ENCODE assay signal across 23 mouse cellular contexts in genomic region chr5:113609891-113610290, GRCm38 (mm10). TPM values are rescaled to one million over a fixed set of nuclear protein-coding genes. Genes with fewer than 3 reads are reported as not detected.
DNase-seq lines count a peak whose midpoint lies in the region; ATAC-seq and TF ChIP-seq lines count a peak whose summit lies in the region.
"Had no signal": no experiment of that assay in that cellular context is flagged by ENCODE, and none has a peak within 500 bp of the region (broad histone marks: within the 10 kb centered on the region; RNA-seq: fewer than 3 reads in every experiment).

No protein-coding gene starts in this region.

- no peaks in the 10 kb centered on the region for H3K9me3 ChIP-seq in lung, embryonic 15.5 days
- H3K9me3 ChIP-seq in midbrain, embryonic 12.5 days: no peaks in the 10 kb centered on the region
- no peaks in the 10 kb centered on the region for H3K9me3 ChIP-seq in midbrain, postnatal 0 days (ENCODE audit: low read length)
- H3K9me3 ChIP-seq: embryonic facial prominence, embryonic 10.5 days; embryonic facial prominence, embryonic 12.5 days; forebrain, embryonic 13.5 days; forebrain, embryonic 15.5 days had no signal

- 0 out of 2 replicates have a peak overlapping the region, but pooled peaks have one; percentile 85 for H3K27ac ChIP-seq in lung, embryonic 15.5 days
- 0 out of 2 replicates have a peak overlapping the region, but pooled peaks have one; percentile 15 for H3K27ac ChIP-seq in midbrain, embryonic 12.5 days (replicated peaks)
- H3K27ac ChIP-seq in midbrain, postnatal 0 days (ENCODE audit: low read depth, low read length): no peak overlapping the region
- H3K27ac ChIP-seq: embryonic facial prominence, embryonic 12.5 days; forebrain, embryonic 13.5 days; forebrain, embryonic 15.5 days had no signal

- TF ChIP-seq CTCF in midbrain, postnatal 0 days (IDR thresholded peaks at IDR 0.05): no peak

- peaks cover 58% of the 10 kb centered on the region for H3K4me1 ChIP-seq in lung, embryonic 15.5 days
- H3K4me1 ChIP-seq in midbrain, embryonic 12.5 days: peaks cover 9% of the 10 kb centered on the region; the same call in 1 of the 2 replicates
- no peaks in the 10 kb centered on the region for H3K4me1 ChIP-seq in midbrain, postnatal 0 days (ENCODE audit: insufficient read depth, low read length)

- no peak overlapping the region for H3K4me2 ChIP-seq in lung, embryonic 15.5 days
- H3K4me2 ChIP-seq in midbrain, embryonic 12.5 days (replicated peaks): no peak overlapping the region
- no peak overlapping the region for H3K4me2 ChIP-seq in midbrain, postnatal 0 days (ENCODE audit: low read depth, low read length, poor library complexity, severe bottlenecking)
- H3K4me2 ChIP-seq: embryonic facial prominence, embryonic 12.5 days; forebrain, embryonic 13.5 days; forebrain, embryonic 15.5 days had no signal

- H3K9ac ChIP-seq in lung, embryonic 15.5 days: no peak overlapping the region
- H3K9ac ChIP-seq in midbrain, embryonic 12.5 days (replicated peaks): 0 out of 2 replicates have a peak overlapping the region, but pooled peaks have one; percentile 11
- no peak overlapping the region for H3K9ac ChIP-seq in midbrain, postnatal 0 days (replicated peaks; ENCODE audit: low read length, poor library complexity, severe bottlenecking)
- H3K9ac ChIP-seq: embryonic facial prominence, embryonic 12.5 days; forebrain, embryonic 13.5 days; forebrain, embryonic 15.5 days had no signal

- peak; percentile 90 for DNase-seq in heart, adult 11 months
- DNase-seq in heart, adult 9 months (ENCODE audit: low spot score in 2 of 2): no peak
- no peak for DNase-seq in lung, postnatal 4 days
- DNase-seq in midbrain, postnatal 0 days (ENCODE audit: low spot score): no peak
- DNase-seq: adrenal gland, adult 8-10 months; adrenal gland, postnatal 14 days; adrenal gland, postnatal 36 days; B cell, adult 2 months; cerebellum, adult 11-12 months; cerebellum, adult 2 months; cerebellum, adult 9-10 months; cerebellum, postnatal 10 days had no signal

- H3K36me3 ChIP-seq in lung, embryonic 15.5 days: no peaks in the 10 kb centered on the region
- H3K36me3 ChIP-seq in midbrain, embryonic 12.5 days: no peaks in the 10 kb centered on the region
- H3K36me3 ChIP-seq in midbrain, postnatal 0 days (ENCODE audit: insufficient read depth, low read length): no peaks in the 10 kb centered on the region
- H3K36me3 ChIP-seq: embryonic facial prominence, embryonic 10.5 days; embryonic facial prominence, embryonic 12.5 days; forebrain, embryonic 15.5 days; G1E had no signal

- no peaks in the 10 kb centered on the region for H3K27me3 ChIP-seq in lung, embryonic 15.5 days
- H3K27me3 ChIP-seq in midbrain, embryonic 12.5 days: no peaks in the 10 kb centered on the region
- no peaks in the 10 kb centered on the region for H3K27me3 ChIP-seq in midbrain, postnatal 0 days (ENCODE audit: insufficient read depth, low read length)
- H3K27me3 ChIP-seq: embryonic facial prominence, embryonic 12.5 days; forebrain, embryonic 13.5 days; forebrain, embryonic 15.5 days; Patski had no signal

- 65% methylated on average over 5 of the region's 5 CpGs for WGBS in lung, embryonic 15.5 days
- 60% methylated on average over 5 of the region's 5 CpGs for WGBS in midbrain, embryonic 12.5 days
- 64% methylated on average over 5 of the region's 5 CpGs for WGBS in midbrain, postnatal 0 days

- ATAC-seq in lung, embryonic 15.5 days (ENCODE audit: borderline replicate concordance, extremely low read depth, low FRiP score, low TSS enrichment): no peak
- no peak for ATAC-seq in midbrain, embryonic 12.5 days (ENCODE audit: low FRiP score, low read depth)
- no peak for ATAC-seq in midbrain, postnatal 0 days (ENCODE audit: low FRiP score)
- ATAC-seq: activated CD4-positive, CD25-positive, alpha-beta regulatory T cell, adult 4 months; CD4-positive, CD25-positive, alpha-beta regulatory T cell, adult 4 months; Patski had no signal

- no peak overlapping the region for H3K4me3 ChIP-seq in lung, embryonic 15.5 days
- H3K4me3 ChIP-seq in midbrain, embryonic 12.5 days: no peak overlapping the region
- H3K4me3 ChIP-seq in midbrain, postnatal 0 days (ENCODE audit: low read depth, low read length): no peak overlapping the region
- H3K4me3 ChIP-seq: embryonic facial prominence, embryonic 10.5 days; embryonic facial prominence, embryonic 12.5 days; forebrain, embryonic 13.5 days; forebrain, embryonic 15.5 days had no signal

RNA-seq across cellular contexts. Expression of gene Cmklr1, which starts 40.3 kb away (rescaled TPM):
- polyA plus RNA-seq in lung, embryonic 15.5 days (2015; fragmentation: Nextera tagmentation; extraction: Ambion mirVana): 17.5 and 21.4 TPM in 2 replicates
- 2.3 and 2.5 TPM in 2 replicates for polyA plus RNA-seq in midbrain, embryonic 12.5 days (2016; fragmentation: Nextera tagmentation; extraction: Ambion mirVana)
- 2.7 and 3.6 TPM in 2 replicates for total RNA-seq in midbrain, postnatal 0 days (2014; rRNA removed)
- polyA plus RNA-seq in midbrain, postnatal 0 days (2015; fragmentation: Nextera tagmentation; extraction: Ambion mirVana): 0.63 and 1.1 TPM in 2 replicates
- total RNA-seq: CH12.LX had no signal
- polyA plus RNA-seq: activated CD4-positive, CD25-positive, alpha-beta regulatory T cell, adult 4 months; CD4-positive, CD25-positive, alpha-beta regulatory T cell, adult 4 months; G1E; Patski had no signal
